Mouse (Mus musculus) liver, embryonic 15.5 days (tissue): ENCODE measurements around the gene Neurl1a. TPM values are rescaled to one million over a fixed set of nuclear protein-coding genes. Genes with fewer than 3 reads are reported as not detected.

ENCODE experiments used
- ATAC-seq: fragments of 200-750 bp; cut with Nextera tagmentation; 2 replicates; pipeline ENCODE4 v1.8.0; 2017; ENCODE audit warnings: moderate number of reproducible peaks, mild to moderate bottlenecking, moderate library complexity; ENCODE audit not compliant: insufficient read depth
- H3K27ac ChIP-seq: fragments of 300-500 bp; sonication (generic); replicated peaks from 2 replicates; pipeline ENCODE4 v1.5.1; 2015; ENCODE audit warnings: mild to moderate bottlenecking, inconsistent platforms
- H3K27me3 ChIP-seq: fragments of 300-500 bp; sonication (generic); 2 replicates; pipeline ENCODE4 v1.6.1; 2015; ENCODE audit warnings: mild to moderate bottlenecking, inconsistent platforms
- H3K36me3 ChIP-seq: fragments of 300-500 bp; sonication (generic); replicated peaks from 2 replicates; pipeline ENCODE4 v1.6.1; 2015; ENCODE audit warnings: moderate library complexity, mild to moderate bottlenecking, inconsistent platforms
- H3K4me1 ChIP-seq: fragments of 300-500 bp; sonication (generic); replicated peaks from 2 replicates; pipeline ENCODE4 v1.6.1; 2015; ENCODE audit warnings: inconsistent platforms
- H3K4me2 ChIP-seq: fragments of 300-500 bp; sonication (generic); 2 replicates; pipeline ENCODE4 v1.6.1; 2015; ENCODE audit warnings: moderate library complexity, mild to moderate bottlenecking, inconsistent platforms
- H3K4me3 ChIP-seq: fragments of 300-500 bp; sonication (generic); replicated peaks from 2 replicates; pipeline ENCODE4 v1.5.1; 2015; ENCODE audit warnings: mild to moderate bottlenecking, inconsistent platforms
- H3K9ac ChIP-seq: fragments of 300-500 bp; sonication (generic); 2 replicates; pipeline ENCODE4 v1.6.1; 2015; ENCODE audit warnings: moderate library complexity, mild to moderate bottlenecking, inconsistent platforms
- H3K9me3 ChIP-seq: fragments of 300-500 bp; sonication (generic); replicated peaks from 2 replicates; pipeline ENCODE4 v1.6.1; 2016; ENCODE audit warnings: inconsistent platforms
- WGBS: fragments of 180-500 bp; shearing (Covaris S2); methylation state at CpG from one replicate; pipeline ENCODE4 v1.1.7; 2015; ENCODE audit warnings: mixed read lengths; ENCODE audit not compliant: insufficient replicate concordance; 5-methylcytosine and 5-hydroxymethylcytosine counted together
- polyA plus RNA-seq: library from polyadenylated mRNA; unstranded; fragments of >200 nt; fragmentation: Nextera tagmentation; extraction: Ambion mirVana; gene quantifications from 2 replicates; pipeline ENCODE4 v1.2.1, GENCODE M21; 2015

The Neurl1a gene
- polyA plus RNA-seq, 1 experiment from 2014 or later: 1.1 TPM

DNA sequence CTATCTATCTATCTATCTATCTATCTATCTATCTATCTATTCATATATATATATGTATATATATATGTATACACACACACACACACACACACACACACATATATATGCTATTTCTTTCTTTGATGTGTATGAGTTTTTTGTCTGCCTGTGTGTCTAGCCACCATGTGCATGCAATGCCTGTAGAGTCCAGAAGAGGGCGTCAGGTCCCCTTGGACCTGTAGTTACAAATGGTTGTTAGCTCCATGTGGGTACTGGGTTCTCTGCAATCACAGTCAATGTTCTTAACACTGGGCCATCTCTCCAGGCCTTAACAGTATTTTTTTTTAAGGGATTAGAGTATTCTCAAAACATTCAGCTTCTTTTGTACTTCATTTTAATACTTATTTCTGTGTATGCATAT lies 34.9 kb downstream of the Neurl1a start:
- H3K9me3 ChIP-seq: no peaks in the 10 kb centered on the region
- WGBS: 50% methylated on average over 1 of the region's 1 CpGs
- H3K27me3 ChIP-seq: no peaks in the 10 kb centered on the region
- no peak overlapping the region for H3K4me3 ChIP-seq
- no peaks in the 10 kb centered on the region for H3K36me3 ChIP-seq
- no peaks in the 10 kb centered on the region for H3K4me1 ChIP-seq
- H3K9ac ChIP-seq: no peak overlapping the region
- no peak for ATAC-seq
- H3K4me2 ChIP-seq: no peak overlapping the region
- H3K27ac ChIP-seq: no peak overlapping the region

DNA sequence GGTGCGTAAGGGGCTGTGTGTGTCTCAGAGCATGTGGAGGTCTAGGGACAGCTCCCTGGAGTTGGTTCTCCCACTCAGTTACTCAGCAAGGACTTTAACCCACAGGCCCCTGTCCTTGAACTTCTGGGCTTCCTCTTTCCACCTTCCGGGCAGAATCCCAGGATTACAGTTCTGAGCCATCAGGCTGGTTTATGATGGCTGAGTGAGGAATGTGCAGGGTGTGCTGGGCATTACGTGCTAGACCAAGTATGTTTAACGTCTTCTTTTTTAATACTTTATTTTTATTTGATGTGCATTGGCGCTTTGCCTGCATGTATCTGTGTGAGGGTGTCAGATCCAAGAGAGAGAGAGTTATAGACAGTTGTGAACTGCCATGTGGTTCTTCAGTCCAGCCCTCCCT lies 38.1 kb downstream of the Neurl1a start:
- Histone ChIP-seq H3K36me3 (no peaks in the 10 kb centered on the region), H3K4me2 (no peak overlapping the region), H3K4me3 (no peak overlapping the region), H3K9ac (no peak overlapping the region), H3K9me3 (no peaks in the 10 kb centered on the region), H3K4me1 (0 out of 2 replicates have a peak, but pooled peaks cover 8% of the 10 kb centered on the region), H3K27me3 (no peaks in the 10 kb centered on the region), H3K27ac (no peak overlapping the region)
- ATAC-seq: no peak
- 60% methylated on average over 5 of the region's 5 CpGs for WGBS

DNA sequence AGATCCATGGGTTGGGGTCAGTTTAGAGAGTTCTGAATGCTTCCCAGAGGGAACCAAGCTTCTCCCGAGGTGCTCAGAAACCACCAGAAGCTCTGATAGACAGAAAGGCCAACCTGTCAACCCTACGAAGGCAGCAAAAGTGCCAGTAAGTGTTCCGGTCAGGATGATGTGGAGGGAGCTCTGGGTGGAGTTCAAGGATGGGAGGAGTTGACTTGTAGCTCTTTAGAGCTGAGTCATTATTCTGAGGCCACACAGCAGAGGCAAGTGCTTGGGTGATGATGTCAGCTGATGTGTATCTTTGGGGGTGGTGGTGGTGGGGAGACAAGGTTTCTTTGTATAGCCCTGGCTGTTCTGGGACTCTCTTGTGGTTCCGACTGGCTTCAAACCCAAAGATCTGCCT lies 41.0 kb downstream of the Neurl1a start:
- WGBS: 40% methylated on average over 4 of the region's 4 CpGs
- Histone ChIP-seq H3K27me3 (no peaks in the 10 kb centered on the region), H3K4me1 (0 out of 2 replicates have a peak, but pooled peaks cover 8% of the 10 kb centered on the region), H3K9me3 (no peaks in the 10 kb centered on the region), H3K4me3 (no peak overlapping the region), H3K9ac (no peak overlapping the region), H3K36me3 (no peaks in the 10 kb centered on the region), H3K27ac (no peak overlapping the region), H3K4me2 (no peak overlapping the region)
- no peak for ATAC-seq

DNA sequence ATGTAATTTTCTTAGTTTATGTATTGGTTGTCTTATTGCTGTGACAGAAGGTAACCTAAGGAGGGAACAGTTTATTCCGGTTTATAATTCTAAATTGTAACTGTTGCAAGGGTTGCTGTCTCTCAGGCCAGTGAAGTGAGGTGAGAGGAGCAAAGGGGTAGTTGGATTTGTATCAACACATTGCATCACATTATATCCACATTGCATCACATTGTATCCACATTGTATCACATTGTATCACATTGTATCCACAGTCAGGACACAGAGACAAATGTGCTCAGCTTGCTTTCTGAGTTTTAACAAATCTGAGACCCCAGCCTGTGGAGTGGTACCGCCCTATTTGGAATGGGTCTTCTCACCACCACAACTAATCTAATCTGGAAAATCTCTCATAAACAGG lies 41.6 kb downstream of the Neurl1a start:
- H3K27me3 ChIP-seq: no peaks in the 10 kb centered on the region
- no peak; the same call in 1 of the 2 replicates for ATAC-seq
- no peak overlapping the region for H3K4me3 ChIP-seq
- no peak overlapping the region for H3K9ac ChIP-seq
- no peaks in the 10 kb centered on the region for H3K9me3 ChIP-seq
- 0 out of 2 replicates have a peak, but pooled peaks cover 8% of the 10 kb centered on the region for H3K4me1 ChIP-seq
- WGBS: 58% methylated on average over 2 of the region's 2 CpGs
- no peak overlapping the region for H3K27ac ChIP-seq
- H3K36me3 ChIP-seq: no peaks in the 10 kb centered on the region
- no peak overlapping the region for H3K4me2 ChIP-seq

DNA sequence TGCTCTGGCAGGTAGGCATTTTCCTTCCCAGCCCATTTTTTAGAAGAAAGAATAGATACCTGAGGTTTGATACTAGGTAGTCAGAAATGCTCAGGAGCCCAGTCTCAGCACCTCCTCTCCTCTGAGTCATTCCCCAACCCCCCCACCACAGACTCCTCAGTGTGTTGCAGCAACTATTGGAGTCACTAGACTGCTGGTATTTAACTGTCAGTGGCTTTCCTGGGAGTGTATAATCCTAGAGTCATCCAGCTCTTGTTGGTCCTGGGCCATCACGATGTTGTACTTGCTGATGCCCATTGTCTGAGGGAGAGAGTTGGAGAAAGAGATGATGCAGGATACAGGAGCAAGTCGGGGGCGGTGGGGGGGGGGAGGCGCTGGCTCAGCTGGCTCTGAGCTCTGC lies 42.4 kb downstream of the Neurl1a start:
- Histone ChIP-seq H3K4me2 (no peak overlapping the region), H3K36me3 (no peaks in the 10 kb centered on the region), H3K9me3 (no peaks in the 10 kb centered on the region), H3K4me3 (no peak overlapping the region), H3K9ac (no peak overlapping the region), H3K27me3 (no peaks in the 10 kb centered on the region), H3K4me1 (0 out of 2 replicates have a peak, but pooled peaks cover 8% of the 10 kb centered on the region), H3K27ac (no peak overlapping the region)
- 68% methylated on average over 4 of the region's 4 CpGs for WGBS
- ATAC-seq: no peak

DNA sequence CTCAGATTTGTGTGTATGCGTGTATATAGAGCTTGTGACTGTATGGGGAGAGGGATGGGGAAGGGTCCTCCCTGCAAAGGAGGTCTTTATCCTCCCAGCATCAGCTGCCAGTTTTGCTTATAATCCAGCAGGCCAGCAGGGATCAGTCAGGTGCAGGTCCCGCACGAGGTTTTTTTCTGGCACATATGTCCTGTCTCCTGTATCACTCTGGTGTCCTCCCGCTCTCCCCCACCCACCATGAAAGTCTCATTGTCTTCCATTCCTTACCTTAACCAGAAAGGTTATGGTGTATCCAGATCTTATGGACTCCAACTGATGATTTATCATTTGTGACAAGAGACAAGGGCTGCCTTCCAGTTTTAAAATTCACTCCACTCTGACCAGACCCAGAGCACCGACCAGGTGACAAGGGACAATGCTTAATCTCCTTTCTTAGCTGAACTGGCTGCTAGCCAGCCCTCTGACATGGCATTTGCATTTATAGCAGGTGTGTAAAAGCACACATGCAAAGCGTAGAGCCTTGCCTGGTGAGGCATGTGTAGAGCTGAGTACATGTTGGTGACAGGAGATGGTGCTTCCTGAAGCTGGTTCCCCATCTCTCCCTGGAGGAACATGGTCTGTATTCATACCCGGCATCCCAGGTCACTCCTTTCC lies 43.0 kb downstream of the Neurl1a start:
- Histone ChIP-seq H3K4me3 (no peak overlapping the region), H3K27me3 (no peaks in the 10 kb centered on the region), H3K9me3 (no peaks in the 10 kb centered on the region), H3K36me3 (no peaks in the 10 kb centered on the region), H3K27ac (no peak overlapping the region), H3K9ac (no peak overlapping the region), H3K4me2 (no peak overlapping the region), H3K4me1 (0 out of 2 replicates have a peak, but pooled peaks cover 8% of the 10 kb centered on the region)
- whole genome bisulfite sequencing: 69% methylated on average over 7 of the region's 7 CpGs
- ATAC-seq: no peak

DNA sequence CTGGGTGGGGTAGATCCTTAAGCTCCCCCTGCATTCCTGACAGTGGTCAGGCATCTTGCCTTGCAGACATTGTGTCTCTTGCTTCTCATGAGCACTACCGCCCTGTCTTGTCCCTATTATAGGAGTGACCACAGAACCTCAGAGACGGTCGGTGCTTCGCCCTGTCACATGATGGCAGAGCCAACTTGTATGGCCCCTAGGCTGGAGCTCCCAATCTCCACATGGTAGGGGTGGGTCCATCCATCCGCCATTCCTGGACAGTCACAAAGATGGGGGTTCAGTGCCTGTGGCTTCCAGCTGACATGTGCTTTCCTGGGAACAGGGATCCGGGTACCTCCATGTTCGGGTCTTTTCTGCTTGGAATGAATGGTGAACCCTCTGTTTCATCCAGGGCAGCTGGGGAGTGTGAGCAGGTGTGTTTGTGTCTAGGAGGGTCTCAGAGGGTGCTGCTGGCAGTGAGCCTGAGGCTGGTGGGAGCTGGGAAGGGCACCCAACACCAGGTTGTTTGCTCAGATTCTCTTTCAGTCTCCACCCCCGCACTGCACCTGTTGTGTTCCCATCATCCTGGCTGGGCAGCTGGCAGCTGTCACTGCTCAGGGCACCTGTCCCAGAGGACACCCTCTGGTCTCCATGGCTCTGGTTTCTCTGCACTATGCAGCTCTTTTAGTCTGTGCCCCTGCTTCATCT lies 43.7 kb downstream of the Neurl1a start:
- ATAC-seq: no peak
- WGBS: 67% methylated on average over 8 of the region's 8 CpGs
- H3K27ac ChIP-seq: no peak overlapping the region
- H3K4me2 ChIP-seq: no peak overlapping the region
- H3K9me3 ChIP-seq: no peaks in the 10 kb centered on the region
- H3K4me3 ChIP-seq: no peak overlapping the region
- no peak overlapping the region for H3K9ac ChIP-seq
- 0 out of 2 replicates have a peak, but pooled peaks cover 8% of the 10 kb centered on the region for H3K4me1 ChIP-seq
- H3K36me3 ChIP-seq: no peaks in the 10 kb centered on the region
- no peaks in the 10 kb centered on the region for H3K27me3 ChIP-seq

DNA sequence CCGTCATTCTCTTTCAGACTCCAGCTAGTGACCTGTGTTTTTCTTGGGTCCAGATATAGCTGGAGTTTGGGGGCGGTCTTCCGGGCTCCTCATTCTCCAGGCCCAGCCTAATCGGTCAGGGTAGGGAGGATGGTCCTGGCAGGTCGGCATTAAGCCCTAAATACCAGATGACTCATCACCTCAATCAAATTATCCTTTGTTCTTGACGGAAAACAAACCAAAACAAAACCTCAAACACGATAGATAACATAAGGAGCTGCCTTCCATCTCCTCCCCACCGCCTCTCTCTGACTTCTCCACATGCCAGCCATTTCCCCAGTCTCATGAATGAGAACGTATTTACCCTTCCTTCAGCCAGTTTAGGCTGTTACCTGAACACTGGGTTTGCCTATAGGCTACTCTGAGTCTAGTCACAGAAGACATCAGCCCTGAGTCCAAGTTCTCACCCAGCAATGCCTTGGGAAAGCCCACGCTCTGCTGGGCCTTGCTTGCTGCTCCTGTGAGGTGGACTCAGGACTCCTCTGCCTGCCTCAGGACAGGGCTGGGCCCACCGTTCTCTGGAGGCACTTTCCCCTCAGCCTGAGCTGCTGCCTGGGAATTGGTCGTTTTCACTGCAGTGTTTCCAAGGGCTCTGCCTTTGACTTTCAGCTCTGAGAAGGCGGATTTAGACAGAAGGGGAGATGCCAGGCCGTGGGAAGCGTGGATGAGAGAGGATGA lies 44.4 kb downstream of the Neurl1a start:
- Histone ChIP-seq H3K27me3 (no peaks in the 10 kb centered on the region), H3K27ac (no peak overlapping the region), H3K4me3 (no peak overlapping the region), H3K9ac (no peak overlapping the region), H3K4me2 (no peak overlapping the region), H3K36me3 (no peaks in the 10 kb centered on the region), H3K4me1 (0 out of 2 replicates have a peak, but pooled peaks cover 8% of the 10 kb centered on the region), H3K9me3 (no peaks in the 10 kb centered on the region)
- ATAC-seq: no peak
- 50% methylated on average over 15 of the region's 15 CpGs for WGBS

DNA sequence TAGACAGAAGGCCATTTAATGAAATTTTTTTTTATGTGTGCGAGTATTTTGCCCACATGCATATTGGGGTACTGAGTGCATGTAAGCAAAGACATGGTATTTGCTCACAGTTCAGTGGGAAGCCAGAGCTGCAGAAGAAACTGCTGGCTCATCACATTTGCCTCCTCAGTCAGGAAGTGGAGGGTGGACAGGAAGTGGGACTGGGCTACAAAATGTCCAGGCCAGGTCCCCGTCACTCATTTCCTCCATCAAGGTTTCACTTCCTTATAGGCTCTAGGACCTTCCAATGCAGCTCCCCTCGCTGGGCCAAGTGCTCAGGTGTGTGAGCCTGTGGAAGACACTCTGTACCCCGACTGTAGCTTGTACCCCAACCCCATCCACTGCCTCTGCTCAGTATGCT lies 46.1 kb downstream of the Neurl1a start:
- Histone ChIP-seq H3K4me2 (no peak overlapping the region), H3K36me3 (no peaks in the 10 kb centered on the region)
- no peak for ATAC-seq

DNA sequence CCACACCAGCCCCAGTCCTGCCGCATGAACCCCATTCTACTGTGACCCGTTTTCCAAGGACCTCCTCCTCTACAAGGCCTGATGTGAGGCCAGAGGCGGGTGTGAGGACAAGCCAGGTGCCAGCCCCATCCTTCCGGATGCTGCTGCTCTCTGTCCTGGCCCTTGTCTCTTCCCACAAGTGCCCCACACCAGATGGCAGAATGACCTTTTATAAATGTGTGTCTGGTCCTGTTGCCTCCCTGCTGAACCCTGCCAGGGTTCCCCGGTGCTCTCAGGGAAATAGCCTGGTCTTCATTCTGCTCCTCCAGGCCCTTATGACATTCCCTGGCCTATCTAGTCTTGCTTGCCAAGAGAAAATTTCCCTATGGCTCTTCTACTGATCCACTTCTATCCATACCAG lies 47.2 kb downstream of the Neurl1a start:
- no peak for ATAC-seq
- H3K36me3 ChIP-seq: no peaks in the 10 kb centered on the region
- no peak overlapping the region for H3K27ac ChIP-seq
- H3K4me1 ChIP-seq: no peaks in the 10 kb centered on the region
- H3K9ac ChIP-seq: no peak overlapping the region
- no peak overlapping the region for H3K4me2 ChIP-seq
- no peaks in the 10 kb centered on the region for H3K27me3 ChIP-seq
- no peak overlapping the region for H3K4me3 ChIP-seq
- H3K9me3 ChIP-seq: no peaks in the 10 kb centered on the region
- WGBS: 65% methylated on average over 5 of the region's 5 CpGs

More for the DNA sequence above, 46.1 kb downstream of the Neurl1a start:
- Histone ChIP-seq H3K27ac (no peak overlapping the region), H3K4me1 (0 out of 2 replicates have a peak, but pooled peaks cover 5% of the 10 kb centered on the region), H3K9me3 (no peaks in the 10 kb centered on the region), H3K27me3 (no peaks in the 10 kb centered on the region), H3K4me3 (no peak overlapping the region), H3K9ac (no peak overlapping the region)
- 27% methylated on average over 4 of the region's 4 CpGs for WGBS

DNA sequence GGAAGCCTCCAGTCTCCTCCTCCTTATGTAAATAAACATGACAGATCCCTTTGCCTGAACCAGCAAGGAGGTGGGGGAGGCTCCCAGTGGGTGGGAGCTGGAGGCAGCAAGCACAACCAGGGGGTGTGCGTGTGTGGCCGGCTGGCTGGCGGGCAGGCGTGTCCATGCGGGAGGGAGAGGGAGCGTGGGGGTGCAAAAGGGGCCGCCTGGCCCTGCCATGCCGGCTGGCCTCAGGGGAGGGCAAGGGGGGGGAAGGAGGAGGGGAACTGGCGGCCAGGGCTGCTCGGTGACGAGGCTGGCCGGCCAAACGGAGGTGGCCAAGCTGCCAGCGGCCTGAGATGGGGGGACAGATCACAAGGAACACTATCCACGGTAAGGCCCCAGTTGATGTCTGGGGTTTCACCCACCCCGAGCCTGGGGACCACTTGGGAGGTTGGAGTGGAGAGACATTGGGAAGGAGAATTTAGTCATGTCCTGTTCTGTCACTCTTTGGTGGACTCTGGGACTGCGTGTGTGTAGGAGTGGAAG lies 50.2 kb downstream of the Neurl1a start:
- 11% methylated on average over 17 of the region's 17 CpGs for WGBS
- Histone ChIP-seq H3K9me3 (no peaks in the 10 kb centered on the region), H3K36me3 (no peaks in the 10 kb centered on the region), H3K4me2 (peak overlapping the region; percentile 46), H3K4me3 (peak overlapping the region; percentile 8; the same call in 1 of the 2 replicates), H3K9ac (no peak overlapping the region), H3K27ac (no peak overlapping the region), H3K27me3 (no peaks in the 10 kb centered on the region), H3K4me1 (no peaks in the 10 kb centered on the region)
- peak; percentile 38; the same call in 1 of the 2 replicates for ATAC-seq
